Mouse (Mus musculus): ENCODE measurements around the gene Mzf1.

GRCm38 (mm10) chr7:13022773-13023535 lies 31.6 kb downstream of the Mzf1 start:
- TF ChIP-seq CTCF (IDR thresholded peaks at IDR 0.05; ENCODE audit: low read depth) = no peak
- no peak for TF ChIP-seq EP300 (optimal IDR thresholded peaks at IDR 0.05)
